Mouse (Mus musculus) midbrain, embryonic 13.5 days (tissue): Measurements from ENCODE around the gene Cmklr1. TPM values are rescaled to one million over a fixed set of nuclear protein-coding genes. Genes with fewer than 3 reads are reported as not detected.

ENCODE experiments used
- ATAC-seq: fragments of 200-750 bp; cut with Nextera tagmentation; 2 replicates; pipeline ENCODE4 v1.8.0; 2017; ENCODE audit warnings: mild to moderate bottlenecking, moderate TSS enrichment, moderate library complexity
- H3K27ac ChIP-seq: fragments of 300-500 bp; sonication (generic); 2 replicates; pipeline ENCODE4 v1.5.1; 2015; ENCODE audit warnings: inconsistent platforms, mild to moderate bottlenecking, moderate library complexity
- H3K27me3 ChIP-seq: fragments of 300-500 bp; sonication (generic); 2 replicates; pipeline ENCODE4 v1.6.1; 2015; ENCODE audit warnings: mild to moderate bottlenecking, inconsistent platforms
- H3K36me3 ChIP-seq: fragments of 300-500 bp; sonication (generic); 2 replicates; pipeline ENCODE4 v1.6.1; 2015; ENCODE audit warnings: mild to moderate bottlenecking, inconsistent platforms
- H3K4me1 ChIP-seq: fragments of 300-500 bp; sonication (generic); replicated peaks from 2 replicates; pipeline ENCODE4 v1.6.1; 2015; ENCODE audit warnings: inconsistent platforms
- H3K4me2 ChIP-seq: fragments of 300-500 bp; sonication (generic); replicated peaks from 2 replicates; pipeline ENCODE4 v1.6.1; 2015; ENCODE audit warnings: moderate library complexity, mild to moderate bottlenecking, inconsistent platforms
- H3K4me3 ChIP-seq: fragments of 300-500 bp; sonication (generic); replicated peaks from 2 replicates; pipeline ENCODE4 v1.5.1; 2015; ENCODE audit warnings: mild to moderate bottlenecking, inconsistent platforms
- H3K9ac ChIP-seq: fragments of 300-500 bp; sonication (generic); replicated peaks from 2 replicates; pipeline ENCODE4 v1.6.1; 2015; ENCODE audit warnings: mild to moderate bottlenecking, inconsistent platforms
- H3K9me3 ChIP-seq: fragments of 300-500 bp; sonication (generic); 2 replicates; pipeline ENCODE4 v1.6.1; 2016; ENCODE audit warnings: mild to moderate bottlenecking, inconsistent platforms
- WGBS: fragments of 180-500 bp; shearing (Covaris S2); methylation state at CpG from one replicate; pipeline ENCODE4 v1.1.7; 2015; 5-methylcytosine and 5-hydroxymethylcytosine counted together
- polyA plus RNA-seq: library from polyadenylated mRNA; unstranded; fragments of >200 nt; fragmentation: Nextera tagmentation; extraction: Ambion mirVana; gene quantifications from 2 replicates; pipeline ENCODE4 v1.2.1, GENCODE M21; 2015

Gene Cmklr1
- polyA plus RNA-seq, 1 experiment from 2014 or later = 2.5 TPM

- Histone ChIP-seq H3K4me3 (no peak overlapping the region), H3K36me3 (no peaks in the 10 kb centered on the region), H3K4me2 (no peak overlapping the region), H3K9me3 (no peaks in the 10 kb centered on the region), H3K27ac (no peak overlapping the region), H3K4me1 (peaks cover 5% of the 10 kb centered on the region; the same call in 1 of the 2 replicates), H3K27me3 (no peaks in the 10 kb centered on the region), H3K9ac (no peak overlapping the region)
- no peak for ATAC-seq
- WGBS = 87% methylated on average over 10 of the region's 10 CpGs
Observed at GRCm38 (mm10) chr5:113678743-113679452, 28.7 kb upstream of the Cmklr1 start.

- Histone ChIP-seq H3K9ac (no peak overlapping the region), H3K4me3 (no peak overlapping the region), H3K27me3 (no peaks in the 10 kb centered on the region), H3K4me2 (no peak overlapping the region), H3K36me3 (no peaks in the 10 kb centered on the region), H3K4me1 (no peaks in the 10 kb centered on the region), H3K27ac (no peak overlapping the region), H3K9me3 (no peaks in the 10 kb centered on the region)
- ATAC-seq = no peak
- WGBS = 89% methylated on average over 5 of the region's 7 CpGs
Observed at GRCm38 (mm10) chr5:113677541-113677940, 27.3 kb upstream of the Cmklr1 start.

- H3K36me3 ChIP-seq = no peaks in the 10 kb centered on the region
- H3K4me3 ChIP-seq = no peak overlapping the region
- no peaks in the 10 kb centered on the region for H3K9me3 ChIP-seq
- no peak overlapping the region for H3K4me2 ChIP-seq
- no peak overlapping the region for H3K9ac ChIP-seq
- H3K4me1 ChIP-seq = no peaks in the 10 kb centered on the region
- no peak overlapping the region for H3K27ac ChIP-seq
- no peaks in the 10 kb centered on the region for H3K27me3 ChIP-seq
- ATAC-seq = no peak
- 77% methylated on average over 7 of the region's 7 CpGs for WGBS
Observed at GRCm38 (mm10) chr5:113674851-113675250, 24.6 kb upstream of the Cmklr1 start.

GRCm38 (mm10) chr5:113672456-113672855 lies 22.2 kb upstream of the Cmklr1 start:
- no peaks in the 10 kb centered on the region for H3K4me1 ChIP-seq
- no peak overlapping the region for H3K4me3 ChIP-seq
- H3K36me3 ChIP-seq = no peaks in the 10 kb centered on the region
- 94% methylated on average over 7 of the region's 7 CpGs for WGBS
- no peaks in the 10 kb centered on the region for H3K27me3 ChIP-seq
- no peak overlapping the region for H3K27ac ChIP-seq
- H3K4me2 ChIP-seq = no peak overlapping the region
- no peaks in the 10 kb centered on the region for H3K9me3 ChIP-seq
- H3K9ac ChIP-seq = no peak overlapping the region
- no peak for ATAC-seq

- Histone ChIP-seq H3K9ac (no peak overlapping the region), H3K4me2 (no peak overlapping the region), H3K4me3 (no peak overlapping the region), H3K36me3 (no peaks in the 10 kb centered on the region), H3K4me1 (no peaks in the 10 kb centered on the region), H3K27ac (no peak overlapping the region), H3K27me3 (no peaks in the 10 kb centered on the region), H3K9me3 (no peaks in the 10 kb centered on the region)
- 83% methylated on average over 6 of the region's 6 CpGs for WGBS
- ATAC-seq = no peak
Observed at GRCm38 (mm10) chr5:113670597-113670996, 20.4 kb upstream of the Cmklr1 start.

- no peak for ATAC-seq
- H3K4me2 ChIP-seq = no peak overlapping the region
- 82% methylated on average over 3 of the region's 3 CpGs for WGBS
Observed at GRCm38 (mm10) chr5:113670110-113670509, 19.9 kb upstream of the Cmklr1 start.

GRCm38 (mm10) chr5:113664629-113665195 lies 14.5 kb upstream of the Cmklr1 start:
- Histone ChIP-seq H3K27me3 (no peaks in the 10 kb centered on the region), H3K4me1 (no peaks in the 10 kb centered on the region), H3K4me3 (no peak overlapping the region), H3K9ac (no peak overlapping the region), H3K9me3 (no peaks in the 10 kb centered on the region), H3K4me2 (no peak overlapping the region), H3K36me3 (no peaks in the 10 kb centered on the region), H3K27ac (no peak overlapping the region)
- 77% methylated on average over 12 of the region's 12 CpGs for WGBS
- ATAC-seq = no peak

More at GRCm38 (mm10) chr5:113670110-113670509, 19.9 kb upstream of the Cmklr1 start:
- Histone ChIP-seq H3K36me3 (no peaks in the 10 kb centered on the region), H3K27me3 (no peaks in the 10 kb centered on the region), H3K27ac (no peak overlapping the region), H3K9me3 (no peaks in the 10 kb centered on the region), H3K4me3 (no peak overlapping the region), H3K9ac (no peak overlapping the region), H3K4me1 (no peaks in the 10 kb centered on the region)

GRCm38 (mm10) chr5:113664127-113664526 lies 13.9 kb upstream of the Cmklr1 start:
- no peaks in the 10 kb centered on the region for H3K36me3 ChIP-seq
- no peaks in the 10 kb centered on the region for H3K4me1 ChIP-seq
- H3K9me3 ChIP-seq = no peaks in the 10 kb centered on the region
- H3K9ac ChIP-seq = no peak overlapping the region
- ATAC-seq = no peak
- no peak overlapping the region for H3K4me3 ChIP-seq
- H3K27me3 ChIP-seq = no peaks in the 10 kb centered on the region
- H3K4me2 ChIP-seq = no peak overlapping the region
- H3K27ac ChIP-seq = no peak overlapping the region
- WGBS = 96% methylated on average over 6 of the region's 6 CpGs

GRCm38 (mm10) chr5:113660872-113661271 lies 10.6 kb upstream of the Cmklr1 start:
- WGBS = 76% methylated on average over 10 of the region's 10 CpGs
- Histone ChIP-seq H3K36me3 (no peaks in the 10 kb centered on the region), H3K4me2 (no peak overlapping the region), H3K9me3 (no peaks in the 10 kb centered on the region), H3K4me3 (no peak overlapping the region), H3K4me1 (no peaks in the 10 kb centered on the region), H3K9ac (no peak overlapping the region), H3K27me3 (no peaks in the 10 kb centered on the region), H3K27ac (no peak overlapping the region)
- no peak for ATAC-seq

GRCm38 (mm10) chr5:113654821-113655220 lies 4.6 kb upstream of the Cmklr1 start:
- Histone ChIP-seq H3K9me3 (no peaks in the 10 kb centered on the region), H3K27me3 (peaks cover 13% of the 10 kb centered on the region), H3K9ac (no peak overlapping the region), H3K36me3 (no peaks in the 10 kb centered on the region), H3K27ac (no peak overlapping the region), H3K4me2 (no peak overlapping the region), H3K4me1 (peaks cover 14% of the 10 kb centered on the region), H3K4me3 (no peak overlapping the region)
- ATAC-seq = no peak
- WGBS = 88% methylated on average over 12 of the region's 12 CpGs

- Histone ChIP-seq H3K27me3 (peaks cover 18% of the 10 kb centered on the region), H3K4me2 (no peak overlapping the region), H3K9me3 (no peaks in the 10 kb centered on the region), H3K9ac (no peak overlapping the region), H3K4me3 (no peak overlapping the region), H3K27ac (no peak overlapping the region), H3K4me1 (peaks cover 17% of the 10 kb centered on the region), H3K36me3 (no peaks in the 10 kb centered on the region)
- WGBS = 86% methylated on average over 11 of the region's 11 CpGs
- no peak for ATAC-seq
Observed at GRCm38 (mm10) chr5:113654206-113654605, 4.0 kb upstream of the Cmklr1 start.

GRCm38 (mm10) chr5:113652215-113652614 lies 2.0 kb upstream of the Cmklr1 start:
- H3K27ac ChIP-seq = no peak overlapping the region
- H3K4me1 ChIP-seq = peaks cover 17% of the 10 kb centered on the region
- no peak for ATAC-seq
- no peaks in the 10 kb centered on the region for H3K36me3 ChIP-seq
- 21% methylated on average over 5 of the region's 5 CpGs for WGBS
- H3K9ac ChIP-seq = no peak overlapping the region
- no peak overlapping the region for H3K4me2 ChIP-seq
- H3K9me3 ChIP-seq = no peaks in the 10 kb centered on the region
- H3K4me3 ChIP-seq = no peak overlapping the region
- peaks cover 23% of the 10 kb centered on the region for H3K27me3 ChIP-seq
